Mouse (Mus musculus): Measurements from ENCODE around the gene Cpb1. TPM values are rescaled to one million over a fixed set of nuclear protein-coding genes. Genes with fewer than 3 reads are reported as not detected.

Gene Cpb1
- 0.45 TPM for polyA plus RNA-seq (2014; fragmentation: Illumina TruSeq; extraction: RNeasy Lipid Tissue Mini Kit (QIAGEN cat#74804); ENCODE audit: low read depth, low replicate concordance)

DNA sequence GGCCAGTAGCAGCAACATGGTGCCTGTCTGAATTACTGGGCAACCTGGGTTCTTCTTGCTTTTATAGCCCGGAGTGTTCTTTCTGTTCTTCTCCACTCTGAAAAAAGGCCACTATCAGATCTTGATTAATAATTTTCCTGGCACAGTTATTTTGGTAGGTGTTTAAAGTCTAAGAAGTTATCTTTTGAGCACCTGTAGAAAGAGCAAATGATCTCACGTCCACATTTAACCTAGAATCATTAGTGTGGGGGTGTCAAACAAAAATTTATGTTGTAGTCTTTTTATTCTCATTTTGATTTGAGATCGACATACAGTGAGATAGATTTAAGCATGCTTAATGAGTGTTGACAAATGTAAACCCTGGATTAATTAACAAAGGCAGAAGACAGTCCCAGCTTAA is at the start of gene Cpb1:
Gene Cpb1, minus strand, starts transcription at position 101 of the 400 bp plus-strand sequence.

DNA sequence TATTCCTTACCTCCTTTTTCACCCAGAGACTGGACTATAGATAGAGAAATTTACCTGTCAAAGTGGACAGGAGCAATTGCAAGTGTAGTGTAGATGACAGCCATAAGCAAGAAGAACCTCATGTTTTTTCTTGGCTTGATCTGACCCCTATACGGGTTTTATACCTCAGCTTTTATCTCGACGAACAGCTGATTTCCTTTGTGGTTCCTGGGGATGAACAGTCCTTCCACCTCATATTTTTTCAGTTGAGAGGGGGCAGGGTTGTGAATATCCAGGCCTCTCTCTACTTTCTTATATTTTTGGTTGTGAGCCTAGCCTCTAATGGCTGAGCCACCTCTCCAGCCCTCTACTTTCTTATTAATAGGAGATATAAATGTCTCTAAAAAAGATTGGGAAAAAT is 33.5 kb downstream of the Cpb1 start, which contains the start of gene Cpa3:
Gene Cpa3, minus strand, starts transcription at position 132 of the 400 bp plus-strand sequence.

Other genes starting within 250 kb of the Cpb1 start
- 11.0 TPM for gene Hps3, start 240.4 kb downstream of the Cpb1 start, polyA plus RNA-seq (2014; fragmentation: Illumina TruSeq; extraction: RNeasy Lipid Tissue Mini Kit (QIAGEN cat#74804); ENCODE audit: low read depth, low replicate concordance)
- 13.5 TPM for gene Hltf, start 217.9 kb downstream of the Cpb1 start, polyA plus RNA-seq (2014; fragmentation: Illumina TruSeq; extraction: RNeasy Lipid Tissue Mini Kit (QIAGEN cat#74804); ENCODE audit: low read depth, low replicate concordance)
- 9.3 TPM for gene Gyg, start 120.4 kb downstream of the Cpb1 start, polyA plus RNA-seq (2014; fragmentation: Illumina TruSeq; extraction: RNeasy Lipid Tissue Mini Kit (QIAGEN cat#74804); ENCODE audit: low read depth, low replicate concordance)
- 1.1 TPM for gene Cpa3, start 33.6 kb downstream of the Cpb1 start, polyA plus RNA-seq (2014; fragmentation: Illumina TruSeq; extraction: RNeasy Lipid Tissue Mini Kit (QIAGEN cat#74804); ENCODE audit: low read depth, low replicate concordance)
- 0.91 TPM for gene Agtr1b, start 91.4 kb upstream of the Cpb1 start, polyA plus RNA-seq (2014; fragmentation: Illumina TruSeq; extraction: RNeasy Lipid Tissue Mini Kit (QIAGEN cat#74804); ENCODE audit: low read depth, low replicate concordance)

Measured in testis, adult 10 weeks (tissue).